Mouse (Mus musculus) lung, postnatal 0 days (tissue): ENCODE data around the gene Plxnb3.

Experiments
- CTCF ChIP-seq: IDR thresholded peaks from 2 replicates; pipeline ENCODE4 v1.5.1; 2016; ENCODE audit warnings: antibody characterized with exemption, mild to moderate bottlenecking
- EP300 ChIP-seq: IDR thresholded peaks from 2 replicates; pipeline ENCODE4 v1.6.1; 2016; ENCODE audit warnings: antibody characterized with exemption, mild to moderate bottlenecking, control low read depth

DNA sequence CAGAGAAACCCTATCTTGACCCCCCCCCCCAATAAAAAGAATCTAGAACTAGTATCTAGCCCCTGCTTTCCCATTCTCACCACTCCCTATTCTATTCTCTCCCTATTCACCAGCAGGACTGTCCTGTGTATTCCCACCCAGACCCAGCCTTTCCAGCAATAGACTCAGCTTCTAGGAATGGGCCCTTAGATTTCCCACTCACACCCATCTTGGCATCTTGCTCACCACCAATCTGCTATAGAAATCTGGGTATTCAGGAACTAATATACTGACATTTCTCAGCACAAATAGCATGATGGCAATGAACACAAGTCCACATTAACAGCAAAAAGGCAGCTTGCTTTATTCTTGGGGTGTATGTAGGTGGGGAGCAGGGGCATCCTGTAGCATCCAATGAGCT, 36.1 kb downstream of the Plxnb3 start:
- TF ChIP-seq CTCF (no peak), EP300 (no peak)
